Mouse (Mus musculus) urinary bladder, postnatal 36 days (tissue): Measurements from ENCODE around the gene Tmcc1.
"Not testable (repeated sequence)": the region's sequence is repeated elsewhere in the genome, so short reads cannot be mapped to it uniquely, and the experiment has no call there.

Experiments used
- DNase-seq, 2 experiments: peaks; one replicate each; pipeline ENCODE4 v3.0.0; 2022; ENCODE audit warnings: low spot score in 2 of 2, mixed read lengths in 1 of 2

Tmcc1 gene

GRCm38 (mm10) chr6:116193394-116194393, at the start of gene Tmcc1:
Tmcc1 (minus strand) TSS chr6:116193486.
- peak; percentile 99 for DNase-seq

GRCm38 (mm10) chr6:116240371-116240770, 47.1 kb upstream of the Tmcc1 start:
- no peak for DNase-seq

- no peak for DNase-seq
Measured at GRCm38 (mm10) chr6:116238083-116238482, 44.8 kb upstream of the Tmcc1 start.

GRCm38 (mm10) chr6:116235336-116235735, 42.0 kb upstream of the Tmcc1 start:
- no peak for DNase-seq

- not testable (repeated sequence) for DNase-seq
Measured at GRCm38 (mm10) chr6:116234821-116235220, 41.5 kb upstream of the Tmcc1 start.

GRCm38 (mm10) chr6:116228785-116229525, 35.7 kb upstream of the Tmcc1 start:
- DNase-seq, result peak; percentile 55 to 65

- DNase-seq, result no peak
Measured at GRCm38 (mm10) chr6:116227767-116228166, 34.5 kb upstream of the Tmcc1 start.

- DNase-seq, result peak; percentile 88 to 96
Measured at GRCm38 (mm10) chr6:116207729-116208534, 14.6 kb upstream of the Tmcc1 start, which contains the start of gene Washc2. Washc2 (plus strand) TSS chr6:116208038.

GRCm38 (mm10) chr6:116199682-116200081, 6.4 kb upstream of the Tmcc1 start:
- DNase-seq, result no peak

- DNase-seq, result no peak
Measured at GRCm38 (mm10) chr6:116198173-116198572, 4.9 kb upstream of the Tmcc1 start.

- no peak for DNase-seq
Measured at GRCm38 (mm10) chr6:116195811-116196210, 2.5 kb upstream of the Tmcc1 start.

- DNase-seq, result no peak
Measured at GRCm38 (mm10) chr6:116192809-116193311, 426 bp downstream of the Tmcc1 start.

- DNase-seq, result no peak
Measured at GRCm38 (mm10) chr6:116189417-116189816, 3.9 kb downstream of the Tmcc1 start.

- DNase-seq, result no peak
Measured at GRCm38 (mm10) chr6:116186485-116186884, 6.8 kb downstream of the Tmcc1 start.

GRCm38 (mm10) chr6:116183509-116183908, 9.8 kb downstream of the Tmcc1 start:
- DNase-seq, result no peak

- no peak for DNase-seq
Measured at GRCm38 (mm10) chr6:116180731-116181130, 12.6 kb downstream of the Tmcc1 start.

- no peak for DNase-seq
Measured at GRCm38 (mm10) chr6:116178376-116178775, 14.9 kb downstream of the Tmcc1 start.

- DNase-seq, result not testable (repeated sequence)
Measured at GRCm38 (mm10) chr6:116173511-116174099, 19.7 kb downstream of the Tmcc1 start.

- DNase-seq, result no peak
Measured at GRCm38 (mm10) chr6:116166383-116166782, 26.9 kb downstream of the Tmcc1 start.

- DNase-seq, result no peak
Measured at GRCm38 (mm10) chr6:116154854-116155624, 38.2 kb downstream of the Tmcc1 start.
